ENCODE assay signal across 30 mouse cellular contexts in the genomic region with DNA sequence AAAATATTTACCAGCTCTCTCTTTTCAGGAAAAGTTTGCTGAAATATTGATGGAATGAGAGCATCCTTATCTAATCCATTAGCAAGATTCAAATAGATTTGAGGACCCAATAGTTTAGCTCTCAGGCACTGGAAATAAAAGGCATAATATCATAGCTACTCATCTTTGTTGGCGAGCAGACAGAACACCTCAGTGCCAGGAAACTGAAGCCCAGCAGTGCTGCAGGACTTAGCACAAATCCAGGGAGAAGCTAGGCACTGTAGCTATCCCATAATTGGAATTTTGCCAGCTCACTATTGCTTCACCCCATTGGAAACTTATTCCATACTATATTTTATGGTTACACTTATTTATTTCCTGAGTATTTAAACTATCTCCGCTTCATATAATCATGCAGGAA. TPM values are rescaled to one million over a fixed set of nuclear protein-coding genes. Genes with fewer than 3 reads are reported as not detected.
"Had no signal": no experiment of that assay in that cellular context is flagged by ENCODE, and none has a peak within 500 bp of the region (broad histone marks: within the 10 kb centered on the region; RNA-seq: fewer than 3 reads in every experiment).

No protein-coding gene starts in this region.

- DNase-seq: cerebellum, adult 8-10 months; cerebellum, adult 9-10 months; cerebellum, adult 9-11 months; cerebellum, postnatal 36 days; embryo, embryonic 11 days; forebrain, postnatal 0 days; gastrocnemius, adult 2 months; gastrocnemius, postnatal 10 days; gastrocnemius, postnatal 14 days; gastrocnemius, postnatal 25 days; gastrocnemius, postnatal 36 days; heart, adult 18-20 months; heart, adult 2 months had no signal

- H3K36me3 ChIP-seq: embryonic facial prominence, embryonic 10.5 days; embryonic facial prominence, embryonic 12.5 days; embryonic facial prominence, embryonic 13.5 days; embryonic facial prominence, embryonic 15.5 days; forebrain, embryonic 10.5 days; forebrain, embryonic 12.5 days; forebrain, embryonic 15.5 days had no signal

- ATAC-seq: forebrain, embryonic 13.5 days; forebrain, embryonic 14.5 days; forebrain, embryonic 15.5 days; forebrain, embryonic 16.5 days; forebrain, postnatal 0 days had no signal

- H3K9ac ChIP-seq: embryonic facial prominence, embryonic 12.5 days; embryonic facial prominence, embryonic 13.5 days; embryonic facial prominence, embryonic 15.5 days; forebrain, embryonic 12.5 days; forebrain, embryonic 13.5 days; forebrain, embryonic 15.5 days; forebrain, postnatal 0 days had no signal

- H3K4me3 ChIP-seq: embryonic facial prominence, embryonic 10.5 days; embryonic facial prominence, embryonic 12.5 days; embryonic facial prominence, embryonic 13.5 days; embryonic facial prominence, embryonic 15.5 days; erythroblast, embryonic 14.5 days; forebrain, embryonic 10.5 days; forebrain, embryonic 12.5 days; forebrain, embryonic 13.5 days; forebrain, embryonic 15.5 days; gastrocnemius, adult 2 months; heart, adult 2 months had no signal

- H3K4me1 ChIP-seq: embryonic facial prominence, embryonic 10.5 days; embryonic facial prominence, embryonic 12.5 days; embryonic facial prominence, embryonic 13.5 days; embryonic facial prominence, embryonic 15.5 days; forebrain, embryonic 10.5 days; forebrain, embryonic 12.5 days; forebrain, embryonic 13.5 days; forebrain, embryonic 15.5 days had no signal

- H3K27me3 ChIP-seq: embryonic facial prominence, embryonic 12.5 days; embryonic facial prominence, embryonic 13.5 days; embryonic facial prominence, embryonic 15.5 days; forebrain, embryonic 12.5 days; forebrain, embryonic 13.5 days; forebrain, embryonic 15.5 days had no signal

- H3K9me3 ChIP-seq: embryonic facial prominence, embryonic 10.5 days; embryonic facial prominence, embryonic 12.5 days; embryonic facial prominence, embryonic 13.5 days; embryonic facial prominence, embryonic 15.5 days; forebrain, embryonic 10.5 days; forebrain, embryonic 12.5 days; forebrain, embryonic 13.5 days; forebrain, embryonic 15.5 days had no signal

- H3K4me2 ChIP-seq: embryonic facial prominence, embryonic 12.5 days; embryonic facial prominence, embryonic 13.5 days; embryonic facial prominence, embryonic 15.5 days; forebrain, embryonic 12.5 days; forebrain, embryonic 13.5 days; forebrain, embryonic 15.5 days; heart, embryonic 11.5 days had no signal

- H3K27ac ChIP-seq: embryonic facial prominence, embryonic 10.5 days; embryonic facial prominence, embryonic 12.5 days; embryonic facial prominence, embryonic 13.5 days; embryonic facial prominence, embryonic 15.5 days; forebrain, embryonic 10.5 days; forebrain, embryonic 12.5 days; forebrain, embryonic 13.5 days; forebrain, embryonic 15.5 days; gastrocnemius, adult 2 months; heart, adult 2 months had no signal

RNA-seq across cellular contexts. Expression of gene Olfr220, which starts 13.2 kb away (rescaled TPM):
- polyA plus RNA-seq: cortical plate, adult 2 months; embryonic facial prominence, embryonic 10.5 days; embryonic facial prominence, embryonic 11.5 days; embryonic facial prominence, embryonic 12.5 days; embryonic facial prominence, embryonic 13.5 days; erythroblast, embryonic 14.5 days; forebrain, embryonic 10.5 days; forebrain, embryonic 11.5 days; forebrain, embryonic 12.5 days; forebrain, embryonic 13.5 days; forebrain, embryonic 14.5 days; forebrain, embryonic 15.5 days; forebrain, embryonic 16.5 days; forebrain, postnatal 0 days; frontal cortex, adult 2 months; gonadal fat pad, adult 2 months; heart, adult 2 months; heart, embryonic 11.5 days had no signal

RNA-seq across cellular contexts. Expression of gene Olfr414, which starts 31.2 kb away (rescaled TPM):
- polyA plus RNA-seq: cortical plate, adult 2 months; embryonic facial prominence, embryonic 10.5 days; embryonic facial prominence, embryonic 11.5 days; embryonic facial prominence, embryonic 12.5 days; embryonic facial prominence, embryonic 13.5 days; erythroblast, embryonic 14.5 days; forebrain, embryonic 10.5 days; forebrain, embryonic 11.5 days; forebrain, embryonic 12.5 days; forebrain, embryonic 13.5 days; forebrain, embryonic 14.5 days; forebrain, embryonic 15.5 days; forebrain, embryonic 16.5 days; forebrain, postnatal 0 days; frontal cortex, adult 2 months; gonadal fat pad, adult 2 months; heart, adult 2 months; heart, embryonic 11.5 days had no signal
